Mouse (Mus musculus) olfactory bulb, adult 2 months (tissue): Measurements from ENCODE around the gene Tmem256.

Experiments
- CTCF ChIP-seq: fragments of 200-500 bp; IDR thresholded peaks from 2 replicates; pipeline ENCODE4 v1.5.1; 2012; ENCODE audit warnings: low read depth, mild to moderate bottlenecking, low read length, moderate library complexity; ENCODE audit not compliant: insufficient read depth
- POLR2A ChIP-seq: fragments of 200-500 bp; IDR thresholded peaks from 2 replicates; pipeline ENCODE4 v1.6.1; 2012; ENCODE audit warnings: mild to moderate bottlenecking, low read depth, low read length, moderate library complexity; ENCODE audit not compliant: insufficient read depth

DNA sequence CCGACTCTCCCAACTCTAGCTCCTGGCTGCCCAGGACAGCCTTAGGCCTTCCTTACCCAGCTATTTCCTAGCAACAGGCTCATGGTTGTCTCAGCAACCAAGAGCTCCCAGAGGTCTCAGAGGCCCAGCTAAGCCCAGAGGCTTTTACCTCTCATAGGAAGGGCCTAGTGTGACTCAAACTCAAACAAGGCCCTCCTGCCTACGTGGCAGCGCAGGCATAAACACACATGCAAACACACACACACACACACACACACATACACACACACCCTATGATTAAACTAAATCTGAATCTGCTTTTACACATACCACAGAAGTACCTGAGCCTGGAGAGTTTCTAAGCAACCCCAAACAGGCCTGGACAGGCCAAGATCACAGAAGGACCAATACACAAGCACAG, 40.1 kb downstream of the Tmem256 start:
- TF ChIP-seq CTCF (no peak), POLR2A (no peak)
